Mouse (Mus musculus) gastrocnemius, adult 8-10 months (tissue): ENCODE results near the gene Pom121. TPM values are rescaled to one million over a fixed set of nuclear protein-coding genes. Genes with fewer than 3 reads are reported as not detected.

ENCODE experiments used
- DNase-seq, 2 experiments: peaks; one replicate each; pipeline ENCODE4 v3.0.0; 2022; ENCODE audit warnings: low spot score in 2 of 2
- total RNA-seq, 4 experiments: library from RNA; stranded (reverse); gene quantifications; 2 replicates each; pipeline ENCODE4 v1.2.4; 2022

Gene Pom121
- total RNA-seq: 10 to 100 TPM in 2 of 4 experiments, 1 to 10 TPM in 2; 8.9 to 11.0 (median 10.1) TPM

DNA sequence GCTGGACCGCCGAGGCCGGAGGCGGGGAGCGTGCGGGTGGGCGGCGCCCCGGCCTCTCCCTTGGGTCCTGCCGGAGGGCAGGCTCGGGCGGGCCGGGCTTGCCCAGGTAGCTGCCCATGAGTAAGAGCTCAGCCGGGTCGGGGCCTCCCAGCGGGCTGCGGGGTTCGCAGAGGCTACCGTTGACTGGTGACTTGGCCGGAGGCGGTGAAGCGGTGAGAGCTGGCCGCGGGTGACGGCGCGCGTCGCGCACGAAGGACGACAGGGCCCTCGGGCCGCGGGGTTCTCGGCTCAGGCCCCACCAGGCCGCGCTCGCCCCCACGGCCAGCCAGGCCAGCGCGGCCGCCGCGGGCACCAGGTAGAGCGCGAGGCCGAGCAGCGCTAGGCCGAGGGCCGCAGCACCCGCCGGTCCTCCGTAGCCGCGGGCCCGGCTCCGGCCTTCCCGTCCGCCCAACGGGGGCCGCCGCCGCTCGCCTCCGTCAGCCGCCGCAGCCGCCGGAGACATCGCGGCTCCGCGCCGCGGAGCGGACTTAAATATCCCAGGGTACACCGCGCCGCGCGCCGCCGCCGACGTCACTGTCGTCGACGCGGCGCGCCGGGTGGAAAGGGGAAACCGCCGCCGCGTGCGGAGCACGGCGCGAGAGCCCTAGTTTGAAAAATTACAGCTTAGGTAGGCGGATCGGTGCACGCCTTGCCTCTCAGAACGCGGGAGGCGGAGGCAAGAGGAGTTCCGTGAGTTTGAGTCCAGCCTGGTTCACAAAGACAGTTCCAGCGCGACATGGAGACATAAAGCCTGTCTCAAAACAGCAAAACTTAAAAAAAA lies at the start of gene Pom121:
Pom121 (minus strand) TSS at position 543 of the 820 bp plus-strand sequence.
- DNase-seq: peak; percentile 62 to 72

DNA sequence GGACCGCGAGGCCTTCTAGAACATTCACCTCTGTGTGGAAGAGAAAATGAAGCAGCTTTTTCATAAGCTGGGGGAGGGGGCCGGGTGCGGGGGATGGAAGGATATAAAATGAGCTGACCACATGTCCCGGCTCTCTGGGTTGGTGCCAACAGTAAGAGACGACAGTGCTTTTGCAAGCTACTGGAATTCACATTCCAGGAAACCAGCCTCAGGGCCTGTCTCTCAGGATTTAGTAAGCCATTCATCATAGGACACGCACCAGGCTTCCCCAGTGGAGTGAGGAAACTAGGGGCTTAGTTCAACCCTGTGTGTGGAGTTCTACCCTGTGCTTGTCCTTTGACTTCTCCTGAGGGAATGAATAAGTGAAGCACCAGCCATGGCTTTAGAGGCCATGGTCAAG lies 48.1 kb upstream of the Pom121 start:
- no peak for DNase-seq

DNA sequence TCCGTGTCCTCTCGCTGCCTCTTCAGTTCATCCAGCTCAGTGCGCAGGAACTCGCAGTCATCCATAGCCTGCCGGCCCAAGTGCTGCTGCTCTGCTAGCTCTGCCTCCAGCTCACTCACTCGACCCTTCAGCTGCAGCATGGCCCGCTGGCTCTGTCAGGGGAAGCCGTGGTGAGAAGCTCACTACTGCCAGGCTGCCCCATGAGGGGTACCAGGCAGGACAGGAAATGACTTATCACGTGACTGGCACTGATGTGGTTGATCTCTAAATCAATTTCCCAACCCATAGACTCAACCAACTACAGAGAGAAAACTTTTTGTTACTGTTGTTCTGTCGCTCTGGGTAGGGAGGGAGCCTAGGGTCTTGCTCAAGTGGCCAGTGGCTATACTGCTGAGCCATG lies 40.7 kb upstream of the Pom121 start:
- no peak for DNase-seq

DNA sequence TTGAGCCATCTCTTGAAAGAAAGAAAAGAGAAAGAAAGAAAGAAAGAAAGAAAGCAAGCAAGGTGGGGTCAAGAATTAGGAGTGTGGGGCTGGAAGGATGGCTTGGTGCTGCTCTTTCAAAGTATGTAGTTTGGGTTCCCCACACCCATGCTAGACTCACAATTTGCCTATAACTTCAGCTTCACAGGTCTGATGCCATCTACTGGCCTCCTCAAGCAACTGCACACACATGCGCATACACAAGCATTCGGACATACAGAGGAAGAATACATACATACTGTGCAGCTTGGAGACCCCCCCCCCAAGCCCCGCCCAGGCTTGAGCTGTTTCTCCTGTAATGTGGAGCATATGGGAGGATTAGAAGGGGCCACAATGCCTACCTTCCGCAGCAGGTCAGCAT lies 39.5 kb upstream of the Pom121 start:
- no peak for DNase-seq

DNA sequence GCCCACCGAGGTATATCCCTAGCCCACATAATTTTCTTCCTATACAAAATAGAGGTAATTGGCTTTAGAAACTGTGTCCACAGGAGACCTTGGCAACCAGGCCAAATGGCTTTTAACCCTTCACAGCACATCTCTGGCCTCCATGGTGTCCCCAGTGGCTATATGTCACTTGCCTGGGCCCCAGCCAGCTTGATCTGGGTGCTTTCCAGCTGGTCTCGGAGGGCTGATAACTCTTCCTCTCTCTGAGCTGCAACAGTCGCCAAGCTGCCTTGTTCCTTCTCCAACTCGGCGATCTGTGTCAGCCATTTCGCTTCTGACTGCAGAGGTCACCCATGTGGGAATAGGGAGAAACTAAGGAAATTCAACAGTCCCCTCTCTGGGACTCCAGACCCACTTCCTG lies 36.8 kb upstream of the Pom121 start:
- no peak for DNase-seq

DNA sequence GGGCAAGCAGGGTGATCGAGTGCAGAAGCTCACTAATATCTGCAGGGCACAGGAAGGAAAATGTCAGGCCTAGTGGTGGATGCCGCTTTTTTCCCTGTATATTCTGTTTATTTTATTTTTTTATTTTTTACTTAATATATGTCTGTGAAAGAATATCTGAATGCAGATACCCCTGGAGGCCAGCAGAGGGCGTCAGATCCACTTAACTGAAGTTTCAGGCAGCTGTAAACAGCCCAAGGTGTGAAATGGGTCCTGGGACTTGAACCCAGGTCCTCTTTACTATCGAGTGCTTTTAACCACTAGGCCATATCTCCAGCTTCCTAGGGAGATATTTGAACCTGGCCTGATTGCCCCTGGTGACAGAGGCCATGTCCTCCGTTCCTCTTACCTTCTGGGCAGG lies 34.4 kb upstream of the Pom121 start:
- no peak for DNase-seq

DNA sequence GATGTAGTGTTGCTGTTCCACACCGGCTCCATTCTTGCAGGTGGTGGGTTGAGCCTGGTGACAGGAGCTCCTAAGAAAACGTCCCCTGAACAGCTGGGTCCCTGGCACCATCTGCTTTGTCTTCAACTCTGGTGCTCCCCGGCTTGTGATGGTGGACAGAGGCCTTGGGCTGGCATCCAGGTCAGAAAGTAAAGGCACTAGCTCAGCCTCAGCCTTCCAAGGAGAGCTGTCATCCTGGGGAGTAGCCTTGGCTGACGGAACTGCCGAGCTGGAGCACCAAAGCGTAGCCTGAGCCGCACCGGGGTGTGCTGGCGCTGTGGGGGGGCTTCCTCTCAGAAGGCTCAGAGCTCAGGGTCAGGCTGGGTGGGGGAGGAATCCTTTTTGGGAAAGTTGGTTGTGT lies 15.9 kb upstream of the Pom121 start:
- DNase-seq: no peak

DNA sequence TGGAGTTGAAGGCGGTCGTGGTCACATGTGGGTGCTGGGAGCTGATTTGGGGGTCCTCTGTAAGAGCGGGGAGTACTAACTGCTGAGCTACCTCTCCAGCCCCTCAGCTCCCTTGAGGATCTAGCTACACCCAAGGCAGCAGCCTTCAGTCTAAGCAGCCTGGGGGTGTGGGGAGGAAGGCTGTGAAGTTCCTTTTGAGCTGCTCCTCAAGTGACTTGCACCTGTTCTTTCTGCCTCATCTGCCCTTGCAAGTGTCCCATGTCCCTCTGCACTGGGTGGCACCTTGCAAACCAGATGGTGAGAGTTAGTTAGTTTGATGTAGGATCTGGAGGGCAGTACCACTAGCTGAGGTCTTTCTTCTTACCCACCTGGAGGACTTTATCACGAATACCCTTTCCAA lies 13.8 kb upstream of the Pom121 start:
- DNase-seq: no peak

DNA sequence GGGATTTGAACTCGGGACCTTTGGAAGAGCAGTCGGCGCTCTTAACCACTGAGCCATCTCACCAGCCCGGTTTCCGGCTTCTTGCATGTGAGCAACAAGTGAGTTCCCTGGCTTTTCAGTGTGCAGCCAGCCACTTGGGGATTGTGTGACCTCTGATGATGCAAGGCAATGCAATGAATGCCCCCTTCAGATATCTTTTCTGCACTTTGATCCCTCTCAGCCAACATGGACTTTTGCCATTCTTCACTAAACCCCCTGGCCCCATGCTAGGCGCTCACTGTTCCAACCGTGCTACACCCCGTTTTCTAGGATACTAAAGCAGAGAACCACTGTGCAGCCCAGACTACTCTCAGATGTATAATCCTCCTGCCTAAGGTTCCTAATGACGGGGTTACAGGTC lies 11.1 kb upstream of the Pom121 start:
- no peak for DNase-seq

DNA sequence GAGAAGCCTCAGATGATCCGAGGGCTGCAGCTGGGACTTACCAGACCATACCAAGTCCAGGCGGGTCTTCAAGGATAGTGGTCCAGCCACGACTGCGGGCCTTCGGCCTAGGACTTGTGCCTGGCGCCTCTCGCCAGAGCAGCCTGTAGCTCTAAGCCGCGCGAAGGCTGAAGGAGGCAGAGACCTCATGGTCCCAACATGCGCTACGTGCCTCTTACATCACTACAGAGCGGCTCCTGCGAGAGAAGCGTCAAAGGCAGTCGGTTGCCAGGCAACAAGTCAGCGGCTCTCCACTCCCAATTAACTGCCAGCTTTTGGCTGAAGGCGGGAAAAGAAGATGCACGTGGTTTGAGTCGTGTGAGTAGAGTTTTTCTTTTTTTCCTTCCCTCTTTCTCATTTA lies 10.3 kb upstream of the Pom121 start:
- no peak for DNase-seq

DNA sequence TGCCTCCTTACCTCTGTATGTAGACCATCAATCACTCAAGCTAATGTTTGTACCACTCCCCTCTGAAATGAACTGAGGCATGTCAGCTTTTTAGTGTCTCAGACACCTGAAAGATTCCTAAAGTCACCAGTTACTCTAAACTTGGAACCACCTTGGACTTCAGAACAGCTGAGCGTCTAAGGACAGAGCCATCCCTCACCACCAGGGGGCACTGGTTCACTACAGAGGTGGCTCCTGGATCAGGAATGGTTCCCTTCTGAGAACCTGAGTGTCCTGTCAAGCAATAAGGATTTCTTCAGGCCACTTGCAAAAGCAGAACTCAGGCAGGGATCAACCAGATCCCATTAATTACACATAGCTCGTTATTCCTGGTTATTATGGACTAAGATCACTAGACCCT lies 5.9 kb upstream of the Pom121 start:
- DNase-seq: peak; percentile 45 to 56

DNA sequence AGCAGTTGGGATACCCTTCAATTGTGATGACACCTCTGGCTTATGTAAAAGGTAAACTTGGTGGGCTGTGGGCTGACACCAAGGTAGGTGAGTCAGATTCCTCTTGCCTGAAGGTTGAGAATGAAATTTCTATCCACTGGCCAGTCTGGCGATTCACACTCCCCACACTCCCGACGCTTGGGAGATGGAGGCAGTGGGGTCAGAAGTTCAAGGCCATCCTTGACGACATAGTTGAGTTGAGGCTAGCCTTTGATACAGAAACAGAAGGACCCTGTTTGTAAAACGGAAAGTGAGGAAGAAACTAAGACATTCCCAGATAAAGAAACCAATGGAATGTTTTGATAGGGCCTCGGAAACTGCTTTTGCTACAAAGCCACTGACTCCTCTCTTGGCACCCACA lies 5.0 kb upstream of the Pom121 start:
- no peak for DNase-seq

DNA sequence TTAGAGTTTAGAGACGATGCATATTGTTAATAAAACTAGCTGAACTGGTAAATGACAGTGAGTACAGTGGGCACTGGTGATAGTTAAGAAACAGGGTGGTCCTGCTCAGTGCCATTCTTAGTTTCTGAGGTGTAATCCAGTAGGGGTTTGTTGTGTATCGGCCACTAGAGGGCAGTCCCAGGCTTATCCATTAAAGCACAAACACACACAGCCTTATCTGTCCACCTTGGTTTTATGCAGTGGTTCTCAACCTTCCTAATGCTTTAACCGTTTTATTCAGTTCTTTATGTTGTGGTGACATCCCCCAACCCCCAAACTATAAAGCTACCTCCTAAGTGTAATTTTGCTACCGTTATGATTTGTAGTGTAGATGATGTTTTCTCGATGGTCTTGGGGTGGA lies 1.5 kb upstream of the Pom121 start:
- DNase-seq: no peak

DNA sequence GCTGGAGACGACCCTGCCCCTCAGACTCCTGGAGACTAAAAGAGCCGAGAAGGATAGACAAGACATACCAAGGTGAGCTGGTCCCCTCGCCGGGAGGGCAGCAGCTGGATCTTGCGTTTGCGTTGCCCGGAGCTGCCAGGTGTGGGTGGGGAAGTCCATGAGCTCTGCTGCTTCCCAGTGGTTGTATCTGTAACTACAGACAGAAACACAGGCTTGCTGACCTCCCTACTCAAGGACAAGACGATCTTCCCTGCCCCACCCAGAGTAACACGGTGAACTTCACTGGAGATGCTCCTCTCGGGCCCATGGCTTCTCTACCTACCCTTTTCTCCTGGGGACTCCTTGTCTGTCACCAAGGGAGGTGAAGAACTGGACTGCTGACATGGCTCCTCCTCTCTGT lies 10.6 kb downstream of the Pom121 start:
- DNase-seq: no peak

DNA sequence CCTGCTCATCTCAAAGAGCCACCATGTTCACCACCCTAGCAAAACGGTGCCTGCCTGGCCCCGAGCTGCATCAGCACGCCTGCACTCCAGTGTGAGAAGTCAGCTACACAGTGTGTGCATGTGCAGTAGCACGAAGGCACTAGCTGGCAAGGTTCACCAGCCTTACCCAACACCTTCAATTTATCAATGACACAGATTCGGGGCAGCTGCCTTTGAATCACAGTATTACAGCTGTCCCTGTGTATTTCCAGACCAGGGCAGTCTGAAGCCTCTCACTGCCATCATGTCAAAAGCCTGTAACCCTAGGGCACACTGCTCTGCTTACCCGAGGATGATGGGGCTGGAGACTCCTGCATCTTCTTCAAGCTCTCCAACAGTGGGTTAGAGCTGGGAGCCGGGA lies 11.6 kb downstream of the Pom121 start:
- DNase-seq: no peak

DNA sequence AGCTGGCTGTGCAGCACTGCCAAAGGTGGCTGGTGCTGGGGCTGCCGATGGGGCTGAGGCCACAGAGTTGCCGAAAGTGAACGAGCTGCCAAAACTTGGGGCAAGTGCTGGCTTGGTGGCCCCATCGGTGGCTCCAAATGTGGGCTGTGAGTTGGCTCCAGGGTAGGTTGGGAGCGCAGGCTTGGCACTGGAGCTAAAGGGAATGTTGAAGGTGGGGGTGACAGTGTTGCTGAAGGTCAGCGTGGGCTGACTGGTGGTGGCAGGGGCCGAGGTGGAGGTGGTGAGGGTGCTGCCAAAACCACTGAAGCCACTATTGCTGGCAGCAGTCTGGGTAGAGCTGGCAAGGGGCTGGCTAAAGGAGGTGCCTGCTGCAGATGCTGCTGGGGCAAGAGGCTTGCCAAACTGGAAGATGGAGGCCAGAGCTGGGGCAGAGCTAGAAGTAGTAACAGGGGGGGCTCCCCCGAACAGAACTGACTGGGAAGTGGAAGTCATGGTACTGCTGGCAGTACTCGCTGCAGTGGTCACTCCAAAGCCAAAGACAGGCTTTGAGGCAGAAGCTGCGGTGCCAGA lies 12.9 kb downstream of the Pom121 start:
- peak in 1 of 2 experiments; percentile 12 for DNase-seq

DNA sequence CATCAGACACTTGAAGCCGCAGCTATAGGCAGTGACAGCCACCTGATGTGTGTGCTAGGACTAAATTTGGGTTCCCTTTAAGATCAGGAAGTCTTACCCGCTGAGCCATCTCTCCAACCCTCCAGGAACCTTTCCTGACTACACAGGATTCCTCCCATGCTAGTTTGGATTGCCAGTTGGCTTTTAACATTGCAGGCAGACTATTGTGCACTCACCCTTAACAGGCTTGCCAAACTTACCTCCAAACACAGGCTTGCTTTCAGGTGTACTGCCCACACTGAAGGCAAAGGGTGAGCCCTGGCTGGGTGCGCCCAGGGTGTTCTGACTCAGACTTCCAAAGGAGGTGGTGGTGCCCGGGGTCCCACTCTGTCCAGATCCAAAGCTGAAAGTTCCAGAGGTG lies 13.7 kb downstream of the Pom121 start:
- no peak for DNase-seq

DNA sequence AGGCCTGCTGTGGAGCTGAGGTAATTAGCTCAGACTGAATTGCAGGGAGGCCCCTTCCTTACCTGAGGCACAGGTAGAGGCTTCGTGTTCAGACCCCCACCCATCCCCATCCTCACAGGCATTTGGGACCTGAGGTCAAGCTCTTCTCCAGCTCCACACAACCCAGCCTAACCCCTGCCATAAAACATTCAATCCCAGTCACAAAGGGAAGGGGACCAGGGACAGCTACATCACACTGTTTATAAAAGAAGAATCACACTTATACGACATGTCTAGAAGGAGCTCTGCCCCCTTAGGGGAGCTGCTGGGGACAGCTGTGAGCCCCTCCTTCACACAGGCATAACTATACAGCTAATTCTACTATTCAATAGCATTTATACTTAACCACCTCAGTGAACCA lies 18.0 kb downstream of the Pom121 start:
- DNase-seq: no peak

DNA sequence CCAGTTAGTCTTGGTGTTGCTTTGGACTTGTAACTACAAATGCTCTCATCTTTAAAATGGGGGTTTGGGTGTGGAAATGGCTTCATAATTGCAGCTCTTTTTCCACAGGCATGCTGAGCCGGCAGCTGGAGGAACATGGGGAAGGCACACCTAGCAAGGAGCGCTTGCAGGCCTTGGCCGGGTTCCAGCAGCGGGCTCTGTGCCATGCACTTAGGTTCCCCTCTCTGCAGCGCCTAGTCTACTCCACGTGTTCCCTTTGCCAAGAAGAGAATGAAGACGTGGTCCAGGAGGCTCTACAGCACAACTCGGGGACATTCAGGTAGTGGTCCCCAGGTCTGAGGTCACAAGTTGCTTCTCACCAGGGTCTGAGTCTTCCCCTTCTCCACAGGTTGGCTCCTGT lies 19.2 kb downstream of the Pom121 start:
- DNase-seq: no peak

DNA sequence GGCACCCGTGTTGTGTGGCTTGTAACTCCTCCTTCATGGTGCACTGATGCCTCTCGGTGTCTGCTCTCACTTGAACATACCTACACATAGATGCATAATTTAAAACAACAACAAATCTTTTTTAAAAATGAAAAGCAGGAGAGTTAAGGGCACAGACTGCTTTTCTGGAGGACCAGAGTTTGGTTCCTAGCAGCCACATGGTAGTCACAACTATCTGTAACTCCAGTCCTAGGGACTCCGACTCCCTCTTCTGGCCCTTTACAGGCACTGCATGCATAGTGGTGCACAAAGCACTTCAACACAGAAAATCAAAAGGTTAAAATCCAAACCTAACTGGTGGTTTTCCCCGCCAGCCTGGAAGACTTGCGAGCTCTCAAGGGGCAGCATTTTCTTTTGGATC lies 20.7 kb downstream of the Pom121 start:
- DNase-seq: no peak

DNA sequence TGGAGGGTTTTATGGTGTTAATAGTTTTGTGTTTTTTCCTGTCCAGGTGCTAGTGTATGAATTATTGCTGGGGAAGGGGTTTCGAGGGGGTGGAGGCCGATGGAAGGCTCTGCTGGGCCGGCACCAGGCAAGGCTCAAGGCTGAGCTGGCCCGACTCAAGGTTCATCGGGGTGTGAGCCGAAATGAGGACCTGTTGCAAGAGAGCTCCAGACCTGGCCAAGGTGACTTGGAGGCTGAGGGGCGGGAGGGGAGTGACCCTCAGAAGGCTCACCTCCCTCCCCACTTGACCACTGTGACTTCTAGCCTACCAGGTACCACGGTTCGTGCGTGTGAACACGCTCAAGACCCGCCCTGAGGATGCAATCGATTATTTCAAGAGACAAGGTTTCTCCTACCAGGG lies 23.2 kb downstream of the Pom121 start:
- DNase-seq: no peak

DNA sequence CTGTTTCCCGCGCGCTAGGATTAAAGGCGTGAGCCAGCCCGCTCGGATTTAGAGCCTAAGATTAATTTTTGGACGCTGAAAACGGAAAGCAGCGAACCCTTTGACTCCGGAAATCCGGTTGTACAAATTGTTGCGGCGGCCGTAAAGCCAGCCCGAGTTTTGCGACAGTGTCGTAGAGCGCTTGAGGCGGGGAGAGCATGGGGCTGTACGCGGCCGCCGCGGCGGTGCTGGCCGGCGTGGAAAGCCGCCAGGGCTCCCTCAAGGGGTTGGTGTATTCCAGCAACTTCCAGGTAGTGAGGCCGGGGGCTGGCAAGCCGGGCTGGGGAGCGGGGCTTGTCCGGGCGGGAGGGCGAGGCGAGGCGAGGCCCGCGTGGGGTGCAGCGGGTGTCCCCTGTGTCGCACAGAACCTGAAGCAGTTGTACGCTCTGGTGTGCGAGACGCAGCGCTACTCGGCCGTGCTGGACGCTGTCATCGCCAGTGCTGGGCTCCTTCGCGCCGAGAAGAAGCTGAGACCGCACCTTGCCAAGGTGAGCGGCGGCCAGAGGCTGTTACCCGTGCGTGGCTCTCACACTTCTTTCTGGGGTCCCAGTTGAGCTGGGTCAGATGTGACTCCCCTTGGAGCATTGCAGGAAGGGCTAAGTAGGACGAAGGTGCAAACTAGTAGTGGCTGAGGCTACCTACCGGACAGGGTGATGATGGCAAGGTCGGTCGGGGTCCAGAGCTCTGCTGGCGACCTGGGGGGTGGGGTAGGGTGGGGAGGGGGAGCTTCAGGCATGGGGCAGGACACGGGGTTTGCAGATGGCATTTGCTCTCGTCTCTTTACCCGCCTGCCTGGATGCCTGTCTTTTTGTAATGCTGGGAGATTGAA lies 24.3 kb downstream of the Pom121 start, which contains the start of gene Nsun5:
Nsun5 (plus strand) TSS at position 167 of the 868 bp plus-strand sequence.
- DNase-seq: peak; percentile 89 to 91
